Mouse (Mus musculus): Measurements from ENCODE around the gene Nat14. TPM values are rescaled to one million over a fixed set of nuclear protein-coding genes. Genes with fewer than 3 reads are reported as not detected.

Nat14 gene
- polyA plus RNA-seq, 1 experiment from 2014 or later: 3.1 TPM

- DNase-seq (ENCODE audit: low spot score): peak; percentile 77
- WGBS: under 1% methylated on average over 14 of the region's 14 CpGs
- peak; percentile 16; the same call in 1 of the 2 replicates for ATAC-seq (replicated peaks; ENCODE audit: low FRiP score, low TSS enrichment, low read depth)
- peak overlapping the region; percentile 72 for H3K4me2 ChIP-seq (ENCODE audit: low read length)
- H3K4me3 ChIP-seq (ENCODE audit: low read depth, low read length): peak overlapping the region; percentile 19
- peaks cover 53% of the 10 kb centered on the region for H3K4me1 ChIP-seq (replicated peaks; ENCODE audit: control insufficient read depth, insufficient read depth, low read length)
- H3K9ac ChIP-seq (ENCODE audit: low read length): peak overlapping the region; percentile 34
- H3K27me3 ChIP-seq (replicated peaks; ENCODE audit: control insufficient read depth, insufficient read depth, low read length): no peaks in the 10 kb centered on the region
- H3K36me3 ChIP-seq (ENCODE audit: control insufficient read depth, insufficient read depth, low read length): peaks cover 29% of the 10 kb centered on the region
- H3K9me3 ChIP-seq (ENCODE audit: control insufficient read depth, low read length): no peaks in the 10 kb centered on the region
- peak overlapping the region; percentile 95 for H3K27ac ChIP-seq (ENCODE audit: low read depth)
These were observed 1.2 kb downstream of the Nat14 start for GRCm38 (mm10) chr7:4922931-4923565.

GRCm38 (mm10) chr7:4923586-4924364, 1.9 kb downstream of the Nat14 start:
- peaks cover 53% of the 10 kb centered on the region for H3K4me1 ChIP-seq (replicated peaks; ENCODE audit: control insufficient read depth, insufficient read depth, low read length)
- peak overlapping the region; percentile 19 for H3K4me3 ChIP-seq (ENCODE audit: low read depth, low read length)
- no peaks in the 10 kb centered on the region for H3K9me3 ChIP-seq (ENCODE audit: control insufficient read depth, low read length)
- WGBS: 7% methylated on average over 37 of the region's 37 CpGs
- DNase-seq (ENCODE audit: low spot score) (peak; percentile 71), ATAC-seq (replicated peaks; ENCODE audit: low FRiP score, low TSS enrichment, low read depth) (no peak)
- peak overlapping the region; percentile 72 for H3K4me2 ChIP-seq (ENCODE audit: low read length)
- peaks cover 23% of the 10 kb centered on the region for H3K36me3 ChIP-seq (ENCODE audit: control insufficient read depth, insufficient read depth, low read length)
- H3K9ac ChIP-seq (ENCODE audit: low read length): peak overlapping the region; percentile 34
- H3K27me3 ChIP-seq (replicated peaks; ENCODE audit: control insufficient read depth, insufficient read depth, low read length): no peaks in the 10 kb centered on the region
- H3K27ac ChIP-seq (ENCODE audit: low read depth): peak overlapping the region; percentile 95

GRCm38 (mm10) chr7:4924483-4924882, 2.7 kb downstream of the Nat14 start:
- ATAC-seq (replicated peaks; ENCODE audit: low FRiP score, low TSS enrichment, low read depth): no peak
- WGBS: 3% methylated on average over 4 of the region's 4 CpGs
- peak overlapping the region; percentile 95 for H3K27ac ChIP-seq (ENCODE audit: low read depth)
- H3K27me3 ChIP-seq (replicated peaks; ENCODE audit: control insufficient read depth, insufficient read depth, low read length): no peaks in the 10 kb centered on the region
- no peaks in the 10 kb centered on the region for H3K9me3 ChIP-seq (ENCODE audit: control insufficient read depth, low read length)
- H3K36me3 ChIP-seq (ENCODE audit: control insufficient read depth, insufficient read depth, low read length): peaks cover 16% of the 10 kb centered on the region
- no peak overlapping the region for H3K4me3 ChIP-seq (ENCODE audit: low read depth, low read length)
- DNase-seq (ENCODE audit: low spot score): peak; percentile 64
- H3K4me2 ChIP-seq (ENCODE audit: low read length): peak overlapping the region; percentile 72
- H3K9ac ChIP-seq (ENCODE audit: low read length): no peak overlapping the region; the same call in 1 of the 2 replicates
- peaks cover 53% of the 10 kb centered on the region for H3K4me1 ChIP-seq (replicated peaks; ENCODE audit: control insufficient read depth, insufficient read depth, low read length)

GRCm38 (mm10) chr7:4924891-4925301, 3.1 kb downstream of the Nat14 start:
- ATAC-seq (replicated peaks; ENCODE audit: low FRiP score, low TSS enrichment, low read depth): peak; percentile 38
- H3K4me2 ChIP-seq (ENCODE audit: low read length): peak overlapping the region; percentile 72
- H3K27ac ChIP-seq (ENCODE audit: low read depth): peak overlapping the region; percentile 95
- H3K4me3 ChIP-seq (ENCODE audit: low read depth, low read length): no peak overlapping the region
- no peaks in the 10 kb centered on the region for H3K27me3 ChIP-seq (replicated peaks; ENCODE audit: control insufficient read depth, insufficient read depth, low read length)
- H3K9ac ChIP-seq (ENCODE audit: low read length): no peak overlapping the region
- H3K4me1 ChIP-seq (replicated peaks; ENCODE audit: control insufficient read depth, insufficient read depth, low read length): peaks cover 53% of the 10 kb centered on the region
- H3K9me3 ChIP-seq (ENCODE audit: control insufficient read depth, low read length): no peaks in the 10 kb centered on the region
- WGBS: 12% methylated on average over 3 of the region's 4 CpGs
- peaks cover 12% of the 10 kb centered on the region for H3K36me3 ChIP-seq (ENCODE audit: control insufficient read depth, insufficient read depth, low read length)
- no peak for DNase-seq (ENCODE audit: low spot score)

- Histone ChIP-seq H3K36me3 (ENCODE audit: control insufficient read depth, insufficient read depth, low read length) (peaks cover 4% of the 10 kb centered on the region), H3K4me2 (ENCODE audit: low read length) (peak within 1 kb of the TSS; percentile 72), H3K4me3 (ENCODE audit: low read depth, low read length) (no peak within 1 kb of the TSS), H3K9ac (ENCODE audit: low read length) (peak within 1 kb of the TSS; percentile 22; the same call in 1 of the 2 replicates), H3K9me3 (ENCODE audit: control insufficient read depth, low read length) (no peaks in the 10 kb centered on the region), H3K27ac (ENCODE audit: low read depth) (peak within 1 kb of the TSS; percentile 95), H3K27me3 (replicated peaks; ENCODE audit: control insufficient read depth, insufficient read depth, low read length) (no peaks in the 10 kb centered on the region), H3K4me1 (replicated peaks; ENCODE audit: control insufficient read depth, insufficient read depth, low read length) (peaks cover 53% of the 10 kb centered on the region)
- DNase-seq (ENCODE audit: low spot score) (peak; percentile 69), ATAC-seq (replicated peaks; ENCODE audit: low FRiP score, low TSS enrichment, low read depth) (peak; percentile 25)
- 13% methylated on average over 6 of the region's 6 CpGs for WGBS
These were observed 3.9 kb downstream of the Nat14 start, which contains the start of gene Ssc5d for GRCm38 (mm10) chr7:4925441-4926381. Gene Ssc5d (plus strand): TSS chr7:4925785.

GRCm38 (mm10) chr7:4926849-4927248, 5.0 kb downstream of the Nat14 start:
- H3K36me3 ChIP-seq (ENCODE audit: control insufficient read depth, insufficient read depth, low read length): no peaks in the 10 kb centered on the region
- H3K4me3 ChIP-seq (ENCODE audit: low read depth, low read length): no peak overlapping the region
- no peak overlapping the region for H3K4me2 ChIP-seq (ENCODE audit: low read length)
- no peaks in the 10 kb centered on the region for H3K9me3 ChIP-seq (ENCODE audit: control insufficient read depth, low read length)
- peaks cover 50% of the 10 kb centered on the region for H3K4me1 ChIP-seq (replicated peaks; ENCODE audit: control insufficient read depth, insufficient read depth, low read length)
- H3K27me3 ChIP-seq (replicated peaks; ENCODE audit: control insufficient read depth, insufficient read depth, low read length): no peaks in the 10 kb centered on the region
- no peak overlapping the region for H3K9ac ChIP-seq (ENCODE audit: low read length)
- peak overlapping the region; percentile 95; the same call in 1 of the 2 replicates for H3K27ac ChIP-seq (ENCODE audit: low read depth)
- DNase-seq (ENCODE audit: low spot score) (no peak), ATAC-seq (replicated peaks; ENCODE audit: low FRiP score, low TSS enrichment, low read depth) (no peak)
- 70% methylated on average over 16 of the region's 16 CpGs for WGBS

GRCm38 (mm10) chr7:4927711-4928110, 5.9 kb downstream of the Nat14 start:
- Histone ChIP-seq H3K27me3 (replicated peaks; ENCODE audit: control insufficient read depth, insufficient read depth, low read length) (no peaks in the 10 kb centered on the region), H3K27ac (ENCODE audit: low read depth) (no peak overlapping the region; the same call in 1 of the 2 replicates), H3K4me2 (ENCODE audit: low read length) (no peak overlapping the region), H3K9ac (ENCODE audit: low read length) (peak overlapping the region; percentile 7; the same call in 1 of the 2 replicates), H3K36me3 (ENCODE audit: control insufficient read depth, insufficient read depth, low read length) (no peaks in the 10 kb centered on the region), H3K9me3 (ENCODE audit: control insufficient read depth, low read length) (no peaks in the 10 kb centered on the region), H3K4me3 (ENCODE audit: low read depth, low read length) (no peak overlapping the region), H3K4me1 (replicated peaks; ENCODE audit: control insufficient read depth, insufficient read depth, low read length) (peaks cover 46% of the 10 kb centered on the region)
- ATAC-seq (replicated peaks; ENCODE audit: low FRiP score, low TSS enrichment, low read depth): no peak
- no peak for DNase-seq (ENCODE audit: low spot score)
- WGBS: 45% methylated on average over 8 of the region's 8 CpGs

GRCm38 (mm10) chr7:4928323-4928722, 6.5 kb downstream of the Nat14 start:
- no peak overlapping the region for H3K9ac ChIP-seq (ENCODE audit: low read length)
- H3K4me2 ChIP-seq (ENCODE audit: low read length): no peak overlapping the region; the same call in 1 of the 2 replicates
- H3K9me3 ChIP-seq (ENCODE audit: control insufficient read depth, low read length): no peaks in the 10 kb centered on the region
- ATAC-seq (replicated peaks; ENCODE audit: low FRiP score, low TSS enrichment, low read depth) (no peak), DNase-seq (ENCODE audit: low spot score) (no peak)
- H3K36me3 ChIP-seq (ENCODE audit: control insufficient read depth, insufficient read depth, low read length): no peaks in the 10 kb centered on the region
- H3K27me3 ChIP-seq (replicated peaks; ENCODE audit: control insufficient read depth, insufficient read depth, low read length): no peaks in the 10 kb centered on the region
- H3K27ac ChIP-seq (ENCODE audit: low read depth): no peak overlapping the region; the same call in 1 of the 2 replicates
- H3K4me1 ChIP-seq (replicated peaks; ENCODE audit: control insufficient read depth, insufficient read depth, low read length): peaks cover 40% of the 10 kb centered on the region
- 54% methylated on average over 17 of the region's 17 CpGs for WGBS
- H3K4me3 ChIP-seq (ENCODE audit: low read depth, low read length): no peak overlapping the region

All from intestine, embryonic 14.5 days (tissue).